Mouse (Mus musculus): Measurements from ENCODE around the gene Mapk3.

DNA sequence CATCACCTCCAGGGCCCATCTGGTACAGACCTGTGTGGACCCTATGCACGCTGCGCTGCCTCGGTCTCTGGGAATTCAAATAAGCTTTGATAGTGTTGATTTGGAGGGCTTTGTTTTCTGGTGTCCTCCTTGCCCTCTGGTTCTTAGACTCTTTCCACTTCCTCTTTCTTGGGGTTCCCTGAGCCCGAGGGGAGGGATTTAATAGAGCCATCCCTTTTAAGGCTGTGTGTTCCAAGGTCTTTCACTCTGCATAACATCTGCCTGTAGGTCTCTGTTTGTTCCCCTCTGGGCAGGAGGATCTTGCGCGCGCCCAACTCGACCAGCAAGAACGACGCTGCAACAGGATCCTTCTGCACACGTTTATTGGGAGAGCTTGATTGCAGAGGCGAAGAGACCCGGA, 37.8 kb upstream of the Mapk3 start:
- no peak for TF ChIP-seq CTCF (IDR thresholded peaks at IDR 0.05; ENCODE audit: low read depth)
- TF ChIP-seq EP300 (IDR thresholded peaks at IDR 0.05; ENCODE audit: low read depth) = no peak
